In genomic region chr6:114659992-114660800, GRCm38 (mm10) we compare ENCODE assay signal across 11 mouse cellular contexts. TPM values are rescaled to one million over a fixed set of nuclear protein-coding genes. Genes with fewer than 3 reads are reported as not detected.
DNase-seq lines count a peak whose midpoint lies in the region; ATAC-seq and TF ChIP-seq lines count a peak whose summit lies in the region.
"Had no signal": no experiment of that assay in that cellular context is flagged by ENCODE, and none has a peak within 500 bp of the region (broad histone marks: within the 10 kb centered on the region; RNA-seq: fewer than 3 reads in every experiment).

No protein-coding gene starts in this region.

- no peaks in the 10 kb centered on the region for H3K9me3 ChIP-seq in G1E (replicated peaks)
- H3K9me3 ChIP-seq in heart, embryonic 15.5 days (replicated peaks): no peaks in the 10 kb centered on the region
- H3K9me3 ChIP-seq in forebrain, embryonic 10.5 days: no peaks in the 10 kb centered on the region
- H3K9me3 ChIP-seq in midbrain, postnatal 0 days (ENCODE audit: low read length): no peaks in the 10 kb centered on the region
- no peaks in the 10 kb centered on the region for H3K9me3 ChIP-seq in hindbrain, embryonic 14.5 days (ENCODE audit: control insufficient read depth, low read length)
- H3K9me3 ChIP-seq: midbrain, embryonic 12.5 days had no signal

- ATAC-seq in G1E (ENCODE audit: extremely low read depth, insufficient number of reproducible peaks, low FRiP score, poor library complexity, severe bottlenecking): peak; percentile 85
- ATAC-seq in heart, embryonic 15.5 days (replicated peaks; ENCODE audit: insufficient number of reproducible peaks, insufficient read depth, low FRiP score, low read depth): 0 out of 2 replicates have a peak, but pooled peaks have one; percentile 18
- no peak for ATAC-seq in midbrain, postnatal 0 days (ENCODE audit: low FRiP score)
- ATAC-seq in hindbrain, embryonic 14.5 days (ENCODE audit: low FRiP score): no peak
- ATAC-seq: forebrain, embryonic 14.5 days had no signal

- H3K4me1 ChIP-seq in G1E (ENCODE audit: insufficient read depth, low read depth, low read length): peaks cover 18% of the 10 kb centered on the region
- H3K4me1 ChIP-seq in heart, embryonic 15.5 days (replicated peaks): peaks cover 3% of the 10 kb centered on the region; the same call in 1 of the 2 replicates
- peaks cover 8% of the 10 kb centered on the region for H3K4me1 ChIP-seq in forebrain, embryonic 10.5 days
- H3K4me1 ChIP-seq in midbrain, postnatal 0 days (ENCODE audit: insufficient read depth, low read length): no peaks in the 10 kb centered on the region
- no peaks in the 10 kb centered on the region for H3K4me1 ChIP-seq in hindbrain, embryonic 14.5 days (replicated peaks; ENCODE audit: control insufficient read depth, insufficient read depth, low read length)
- H3K4me1 ChIP-seq: midbrain, embryonic 12.5 days had no signal

- no peak overlapping the region for H3K9ac ChIP-seq in heart, embryonic 15.5 days
- H3K9ac ChIP-seq in midbrain, postnatal 0 days (replicated peaks; ENCODE audit: low read length, poor library complexity, severe bottlenecking): no peak overlapping the region
- no peak overlapping the region for H3K9ac ChIP-seq in hindbrain, embryonic 14.5 days
- H3K9ac ChIP-seq: midbrain, embryonic 12.5 days had no signal

- H3K4me2 ChIP-seq in heart, embryonic 15.5 days: no peak overlapping the region
- H3K4me2 ChIP-seq in midbrain, postnatal 0 days (ENCODE audit: low read depth, low read length, poor library complexity, severe bottlenecking): no peak overlapping the region
- H3K4me2 ChIP-seq in hindbrain, embryonic 14.5 days (replicated peaks): no peak overlapping the region
- H3K4me2 ChIP-seq: midbrain, embryonic 12.5 days had no signal

- H3K27me3 ChIP-seq in G1E (ENCODE audit: insufficient read depth, low read length): no peaks in the 10 kb centered on the region
- H3K27me3 ChIP-seq in heart, embryonic 15.5 days: no peaks in the 10 kb centered on the region
- H3K27me3 ChIP-seq in forebrain, embryonic 10.5 days (ENCODE audit: poor library complexity, severe bottlenecking): no peaks in the 10 kb centered on the region
- H3K27me3 ChIP-seq in midbrain, postnatal 0 days (ENCODE audit: insufficient read depth, low read length): no peaks in the 10 kb centered on the region
- no peaks in the 10 kb centered on the region for H3K27me3 ChIP-seq in hindbrain, embryonic 14.5 days (ENCODE audit: control insufficient read depth, insufficient read depth, low read length)
- H3K27me3 ChIP-seq: midbrain, embryonic 12.5 days had no signal

- H3K4me3 ChIP-seq in G1E (ENCODE audit: low read depth, low read length): no peak overlapping the region; the same call in 1 of the 2 replicates
- no peak overlapping the region for H3K4me3 ChIP-seq in heart, embryonic 15.5 days
- no peak overlapping the region for H3K4me3 ChIP-seq in forebrain, embryonic 10.5 days
- H3K4me3 ChIP-seq in midbrain, postnatal 0 days (ENCODE audit: low read depth, low read length): no peak overlapping the region
- no peak overlapping the region for H3K4me3 ChIP-seq in hindbrain, embryonic 14.5 days (replicated peaks; ENCODE audit: low read length)
- H3K4me3 ChIP-seq: midbrain, embryonic 12.5 days had no signal

- DNase-seq in 3T3-L1 (ENCODE audit: low read depth, low spot score) (peak; percentile 74), G1E (ENCODE audit: low spot score) (peak; percentile 22)
- peak; percentile 19 to 42 for DNase-seq in lung, postnatal 4 days
- DNase-seq in forebrain, embryonic 10.5 days (ENCODE audit: extremely low spot score, low spot score): no peak
- DNase-seq in midbrain, postnatal 0 days (ENCODE audit: low spot score): no peak
- no peak for DNase-seq in layer of hippocampus, adult 18-20 months (ENCODE audit: low spot score in 2 of 2)
- no peak for DNase-seq in hindbrain, embryonic 14.5 days (ENCODE audit: low spot score)
- DNase-seq: kidney, adult 9 months had no signal

- 56% methylated on average over 5 of the region's 5 CpGs for WGBS in heart, embryonic 15.5 days
- 81% methylated on average over 5 of the region's 5 CpGs for WGBS in forebrain, embryonic 10.5 days
- WGBS in midbrain, postnatal 0 days: 62% methylated on average over 5 of the region's 5 CpGs
- WGBS in hindbrain, embryonic 14.5 days: 65% methylated on average over 5 of the region's 5 CpGs

- H3K36me3 ChIP-seq in G1E (replicated peaks): peaks cover 54% of the 10 kb centered on the region
- no peaks in the 10 kb centered on the region for H3K36me3 ChIP-seq in heart, embryonic 15.5 days
- H3K36me3 ChIP-seq in forebrain, embryonic 10.5 days (replicated peaks): no peaks in the 10 kb centered on the region
- no peaks in the 10 kb centered on the region for H3K36me3 ChIP-seq in midbrain, postnatal 0 days (ENCODE audit: insufficient read depth, low read length)
- no peaks in the 10 kb centered on the region for H3K36me3 ChIP-seq in hindbrain, embryonic 14.5 days (replicated peaks; ENCODE audit: control insufficient read depth, insufficient read depth)
- H3K36me3 ChIP-seq: midbrain, embryonic 12.5 days had no signal

- no peak overlapping the region for H3K27ac ChIP-seq in heart, embryonic 15.5 days
- no peak overlapping the region for H3K27ac ChIP-seq in forebrain, embryonic 10.5 days
- no peak overlapping the region for H3K27ac ChIP-seq in midbrain, postnatal 0 days (ENCODE audit: low read depth, low read length)
- H3K27ac ChIP-seq in hindbrain, embryonic 14.5 days: no peak overlapping the region
- H3K27ac ChIP-seq: midbrain, embryonic 12.5 days had no signal

- no peak for TF ChIP-seq CTCF in G1E (IDR thresholded peaks at IDR 0.05; ENCODE audit: low read depth, low read length)
- TF ChIP-seq CTCF in midbrain, postnatal 0 days (IDR thresholded peaks at IDR 0.05): no peak

RNA-seq across cellular contexts. Expression of gene Atg7, which starts 17.3 kb away (rescaled TPM):
- 19.4 and 31.0 TPM in 2 replicates for total RNA-seq in G1E (2014; fragmentation: Nextera tagmentation)
- 28.9 and 37.9 TPM in 2 replicates for total RNA-seq in G1E (2017)
- 47.4 and 55.0 TPM in 2 replicates for polyA plus RNA-seq in G1E (2012)
- polyA plus RNA-seq in heart, embryonic 15.5 days (2015; fragmentation: Nextera tagmentation; extraction: Ambion mirVana): 15.1 and 18.9 TPM in 2 replicates
- 19.7 and 21.3 TPM in 2 replicates for polyA plus RNA-seq in forebrain, embryonic 10.5 days (2016; fragmentation: Nextera tagmentation; extraction: Ambion mirVana)
- total RNA-seq in midbrain, postnatal 0 days (2014; rRNA removed): 13.9 and 21.5 TPM in 2 replicates
- 15.3 and 17.1 TPM in 2 replicates for polyA plus RNA-seq in midbrain, postnatal 0 days (2015; fragmentation: Nextera tagmentation; extraction: Ambion mirVana)
- 10 to 100 TPM; 25.0 TPM for total RNA-seq in layer of hippocampus, adult 18-20 months (2021)
- 18.6 and 18.9 TPM in 2 replicates for polyA plus RNA-seq in hindbrain, embryonic 14.5 days (2014; fragmentation: Nextera tagmentation; extraction: Ambion mirVana)

Comparison
In these comparisons a context has a peak if more than half of its experiments do, and no peak if none do; other contexts are left out.
1. DNase-seq: peak in 3T3-L1 (single experiment), G1E (single experiment) and lung, postnatal 4 days (2 of 2); none in forebrain, embryonic 10.5 days (single experiment), midbrain, postnatal 0 days (single experiment), layer of hippocampus, adult 18-20 months (0 of 2) and hindbrain, embryonic 14.5 days (single experiment).
2. ATAC-seq: peak in G1E (single experiment) and heart, embryonic 15.5 days (single experiment); none in midbrain, postnatal 0 days (single experiment) and hindbrain, embryonic 14.5 days (single experiment).